Mouse (Mus musculus) regulatory T cell (primary cell): Measurements from ENCODE around the gene Pbx2.
"Not testable (repeated sequence)": the region's sequence is repeated elsewhere in the genome, so short reads cannot be mapped to it uniquely, and the experiment has no call there.

Experiments used
- in situ Hi-C: fragments of 300-600 bp; cut with MboI, MseI; formaldehyde crosslinking; loops from one replicate; pipeline ENCODE4 v1.15.1; 2025; ENCODE audit warnings: high pct_unique_total_duplicates

Pbx2 gene

DNA sequence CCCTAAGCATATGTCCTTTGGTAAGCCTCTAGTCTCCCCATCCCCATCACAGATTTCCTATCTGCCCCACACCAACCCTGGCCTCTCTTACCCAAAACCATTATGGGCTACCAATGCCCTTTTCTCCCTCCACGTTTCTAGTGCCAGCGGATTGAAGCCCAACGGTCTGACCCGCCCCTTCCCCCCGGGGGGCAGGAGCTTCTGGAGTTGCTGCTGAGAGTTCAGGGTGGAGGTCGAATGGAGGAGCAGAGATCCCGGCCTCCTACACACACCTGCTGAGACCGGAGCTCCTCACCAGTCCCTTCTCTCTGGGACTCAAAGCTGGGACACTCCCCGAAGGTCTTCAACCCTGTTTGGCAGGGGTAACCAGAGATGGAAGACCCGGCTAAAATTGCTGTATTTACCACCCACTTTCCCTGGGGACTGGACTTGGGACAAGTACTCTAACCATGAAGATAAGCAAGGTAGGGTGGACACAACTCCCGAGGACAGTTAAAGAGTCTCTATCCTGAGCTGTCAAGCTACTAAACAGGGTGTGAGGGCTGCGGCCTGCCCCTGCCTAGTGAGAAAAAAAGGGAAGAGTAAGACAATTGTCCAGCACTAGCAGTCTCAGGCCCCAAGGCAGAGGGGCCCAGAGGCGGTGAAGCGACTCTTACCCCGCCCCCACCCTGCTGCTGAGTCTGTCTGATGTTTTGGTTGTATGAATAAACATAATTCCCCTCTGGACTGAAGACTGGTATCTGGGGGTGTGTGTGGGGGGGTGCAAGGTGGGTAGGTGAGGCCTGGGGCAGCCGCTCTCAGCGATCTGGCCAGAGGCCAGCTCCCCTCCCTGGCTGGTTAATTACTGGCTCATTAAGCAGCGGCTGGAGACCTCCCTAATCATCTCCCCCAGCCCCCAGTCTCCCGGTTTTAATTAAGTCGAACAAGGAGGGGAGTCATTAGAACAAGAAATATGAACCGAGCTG lies at the start of gene Pbx2:
Pbx2 (plus strand) TSS at position 238 of the 965 bp plus-strand sequence.
- in situ Hi-C loops: no loop called here

DNA sequence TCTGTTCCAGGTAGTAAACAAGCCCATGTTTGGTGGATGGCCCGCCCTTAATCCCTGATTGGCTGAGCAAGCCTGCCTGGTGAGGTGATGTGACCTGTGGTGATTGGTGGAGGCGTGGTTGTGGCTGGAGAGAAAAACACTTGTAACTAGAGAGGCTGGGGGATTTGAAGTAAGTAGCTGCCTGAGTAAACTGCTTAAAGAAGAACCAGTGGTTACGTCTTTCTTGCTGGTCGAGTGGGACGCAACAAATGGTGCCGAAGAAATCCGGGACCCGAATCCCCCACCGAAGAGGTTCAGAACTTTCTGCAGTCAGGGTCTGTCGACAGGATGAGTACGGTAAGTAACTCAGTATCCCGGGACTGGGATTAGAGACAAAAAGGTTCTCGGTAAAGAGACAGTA lies 47.5 kb upstream of the Pbx2 start:
- in situ Hi-C loops: not testable (repeated sequence)

DNA sequence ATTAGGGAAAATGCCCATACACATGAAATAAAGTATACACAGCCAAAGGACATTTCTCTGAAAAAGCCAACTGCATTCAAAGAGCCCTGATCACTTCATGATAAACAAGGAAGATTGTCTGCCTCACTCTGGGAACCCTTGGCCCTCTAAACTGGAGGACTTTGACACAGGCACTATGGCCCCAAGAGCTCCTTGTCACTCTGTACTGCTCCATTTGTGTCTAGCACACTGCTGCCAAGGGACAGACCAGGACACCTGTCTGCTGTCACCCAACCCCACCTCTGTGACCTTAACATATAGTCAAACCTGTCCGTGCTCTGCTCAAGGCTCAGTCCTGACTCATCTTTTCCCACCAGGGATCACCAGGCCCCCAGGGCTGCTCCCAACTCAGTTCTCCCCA lies 44.3 kb upstream of the Pbx2 start:
- in situ Hi-C loops: no loop called here

DNA sequence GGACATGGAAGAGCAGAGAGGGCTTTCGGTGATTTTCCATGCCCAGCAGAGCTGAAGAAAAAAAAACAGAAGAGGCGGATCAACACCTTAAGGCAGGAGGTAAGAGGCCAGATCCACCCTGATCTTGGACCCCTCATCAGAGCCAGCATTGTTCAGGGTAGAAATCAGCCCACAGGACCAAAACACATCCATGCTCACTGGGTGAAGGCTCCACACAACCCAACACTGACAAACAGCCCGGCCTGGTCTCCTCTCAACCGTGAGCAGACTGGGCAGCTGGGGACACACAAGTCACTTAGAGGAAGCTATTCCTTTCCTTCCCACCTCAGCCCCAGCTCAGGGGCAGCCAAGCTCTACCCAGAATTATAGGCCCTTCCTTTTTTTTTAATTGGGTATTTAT lies 43.5 kb upstream of the Pbx2 start:
- in situ Hi-C loops: no loop called here

DNA sequence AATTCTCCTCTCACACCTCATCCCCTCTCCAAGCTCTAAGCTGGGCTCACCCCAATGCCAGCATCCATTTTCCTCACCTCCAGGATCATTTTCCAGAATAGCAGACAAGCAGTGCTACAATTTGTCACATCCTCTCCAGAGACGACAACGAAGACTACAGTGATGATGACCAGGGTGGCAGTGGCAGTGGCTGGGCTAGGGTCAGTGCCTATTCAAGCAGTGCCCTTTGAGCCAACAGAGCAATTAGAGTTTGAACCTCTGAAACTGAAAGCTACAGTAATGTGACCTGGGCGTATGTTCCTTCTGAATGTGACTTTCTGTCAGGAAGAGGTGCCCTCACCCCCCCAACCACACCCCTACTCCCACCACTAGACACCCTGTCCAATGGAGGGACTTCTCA lies 41.9 kb upstream of the Pbx2 start:
- in situ Hi-C loops: no loop called here

DNA sequence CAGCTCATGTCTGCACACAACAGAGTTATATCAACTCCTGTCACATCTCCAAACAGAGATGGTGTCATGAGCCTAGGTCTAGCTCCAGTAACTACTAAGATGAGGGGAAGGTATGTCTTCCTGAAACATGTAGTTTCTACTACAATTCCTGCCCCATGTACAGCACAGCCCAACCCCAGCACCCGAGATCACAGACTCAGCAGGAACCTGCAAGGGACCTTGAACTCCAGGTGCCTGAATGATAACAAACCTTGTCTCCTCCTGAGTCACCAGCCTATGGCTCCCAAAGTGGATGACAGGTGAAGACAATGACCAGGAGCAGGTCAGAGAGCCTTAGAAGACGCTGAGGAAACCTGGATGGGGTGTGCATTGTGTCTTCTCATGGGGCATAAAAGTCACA lies 41.2 kb upstream of the Pbx2 start:
- in situ Hi-C loops: loop anchor here (5.0 kb wide), 2 partner anchors 38 to 103 kb away; no protein-coding TSS in a partner anchor

DNA sequence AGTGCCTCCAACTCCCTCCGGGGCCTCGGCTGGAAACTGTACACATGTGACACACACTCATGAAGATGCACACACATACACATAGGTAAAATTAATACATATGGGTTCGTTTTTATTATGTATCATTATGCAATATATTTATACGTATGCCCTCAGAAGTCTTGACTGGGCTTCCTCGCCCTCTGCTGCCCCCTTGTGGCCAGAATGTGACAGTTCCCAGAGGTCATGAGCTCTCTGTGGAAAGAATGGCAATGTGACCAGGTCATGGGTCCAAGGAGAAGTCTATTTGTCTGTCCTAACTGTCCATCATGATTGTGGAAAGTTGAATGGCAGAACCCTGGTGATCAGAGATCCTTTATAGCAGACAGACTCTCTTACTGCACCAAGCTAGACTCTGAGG lies 35.6 kb upstream of the Pbx2 start:
- in situ Hi-C loops: no loop called here

DNA sequence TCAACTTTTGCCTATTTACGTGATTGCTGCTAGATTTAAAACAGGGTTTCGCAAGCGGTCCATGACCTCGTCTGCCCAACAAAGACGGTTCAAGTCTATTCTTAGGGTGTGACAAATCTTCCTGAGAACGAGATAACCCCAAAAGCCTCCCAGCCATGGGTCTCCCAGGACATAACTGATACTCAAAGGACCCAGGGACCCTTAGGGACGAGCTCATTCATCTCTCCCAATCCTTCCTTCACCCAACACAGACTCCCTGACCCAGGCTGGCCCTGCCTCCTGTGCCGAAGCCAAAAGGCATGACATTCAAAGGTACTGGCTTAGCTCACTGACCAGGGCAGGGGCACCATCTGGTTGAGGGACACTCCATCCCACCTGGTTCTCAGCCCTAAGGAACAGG lies 34.7 kb upstream of the Pbx2 start:
- in situ Hi-C loops: no loop called here

DNA sequence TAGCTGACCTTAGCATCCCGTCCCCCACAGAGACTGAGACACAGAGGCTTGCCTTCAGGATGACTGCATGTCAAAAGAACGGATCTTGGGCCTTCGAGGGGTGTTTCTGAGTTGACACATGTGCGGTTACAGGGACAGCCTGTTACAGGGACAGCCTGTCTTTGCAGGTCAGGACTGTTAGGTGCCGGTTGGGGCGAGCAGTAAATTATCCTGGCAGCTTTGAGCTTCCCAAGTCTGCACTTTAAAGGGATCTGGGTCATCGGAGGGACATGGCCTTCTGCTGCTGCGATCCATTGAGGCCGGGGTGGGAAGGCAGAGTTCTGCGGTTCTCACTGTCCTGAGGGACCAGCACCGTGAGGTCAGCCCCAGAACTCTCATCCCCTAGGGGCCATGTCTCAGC lies 33.7 kb upstream of the Pbx2 start:
- in situ Hi-C loops: no loop called here

DNA sequence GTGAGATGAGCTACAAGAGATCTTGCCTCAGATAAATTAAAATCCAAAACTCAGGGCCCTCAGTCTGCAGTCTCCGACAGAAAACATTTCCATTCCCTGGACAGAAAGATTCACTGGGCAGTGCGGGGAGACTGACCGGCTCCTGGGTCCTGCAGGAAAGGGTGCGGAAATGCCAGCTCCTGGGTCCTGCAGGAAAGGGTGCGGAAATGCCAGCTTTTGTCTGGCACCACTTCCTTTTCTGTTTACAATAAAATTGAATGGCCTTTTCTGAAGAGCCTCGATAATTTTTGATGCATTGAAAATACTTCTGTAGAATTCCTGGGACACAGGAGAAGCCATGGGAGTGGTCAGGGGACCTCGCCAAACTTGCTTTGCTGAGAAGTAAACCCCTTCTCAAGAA lies 31.9 kb upstream of the Pbx2 start:
- in situ Hi-C loops: no loop called here

DNA sequence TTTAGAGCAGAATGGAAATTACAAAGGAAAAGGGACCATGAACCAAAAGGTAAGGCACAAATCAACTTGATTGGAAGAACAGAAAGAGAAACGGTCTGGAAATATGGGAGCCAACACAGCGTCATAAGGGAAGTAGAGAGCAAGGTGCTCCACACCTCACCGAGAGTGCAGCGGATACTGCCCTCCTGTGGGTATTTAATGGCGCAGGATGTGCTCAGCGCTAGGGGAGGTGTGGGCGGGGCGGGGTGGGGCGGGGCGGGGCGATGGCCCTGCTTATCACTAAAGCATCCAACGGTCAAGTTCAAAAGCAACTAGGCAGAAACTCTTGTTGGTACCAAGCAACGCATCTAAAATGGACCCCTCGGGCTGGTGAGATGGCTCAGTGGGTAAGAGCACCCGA lies 31.2 kb upstream of the Pbx2 start:
- in situ Hi-C loops: no loop called here

DNA sequence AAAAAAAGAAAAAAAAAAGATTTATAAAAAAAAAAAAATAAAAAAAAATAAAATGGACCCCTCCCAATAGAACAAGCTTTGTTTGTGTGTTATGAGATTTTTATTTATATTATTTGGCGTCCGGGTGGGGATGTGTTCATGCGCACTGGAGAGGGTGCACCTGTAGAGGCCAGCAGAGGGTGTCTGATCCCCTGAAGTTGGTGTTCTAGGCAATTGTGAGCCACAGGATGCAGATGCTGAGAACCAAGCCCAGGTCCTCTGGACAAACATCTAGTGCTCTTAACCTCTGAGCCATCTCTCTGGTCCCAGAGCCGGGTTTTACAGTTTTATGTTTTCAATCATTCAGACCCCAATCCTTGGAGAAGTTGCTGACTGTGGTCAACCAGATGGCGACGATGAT lies 30.6 kb upstream of the Pbx2 start:
- in situ Hi-C loops: no loop called here

DNA sequence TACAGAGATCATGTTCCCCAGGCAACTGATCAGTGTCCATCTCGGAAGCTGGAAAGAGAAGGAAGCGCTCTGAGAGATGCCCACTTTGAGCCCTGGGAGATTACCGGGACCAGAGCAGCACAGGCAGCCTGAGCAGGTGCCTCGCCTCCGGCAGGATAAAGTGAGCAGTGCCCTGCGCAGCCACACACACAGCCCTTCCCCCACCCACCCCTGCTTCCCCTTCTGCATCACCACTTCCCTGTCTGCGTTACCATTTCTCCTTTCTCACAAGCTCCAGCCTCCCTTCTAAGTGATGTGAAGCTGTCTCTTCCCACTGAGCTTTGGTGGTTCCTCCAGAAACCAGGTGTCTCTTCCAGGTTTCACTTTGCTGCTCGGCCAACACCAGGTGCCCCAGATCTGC lies 29.9 kb upstream of the Pbx2 start:
- in situ Hi-C loops: no loop called here

DNA sequence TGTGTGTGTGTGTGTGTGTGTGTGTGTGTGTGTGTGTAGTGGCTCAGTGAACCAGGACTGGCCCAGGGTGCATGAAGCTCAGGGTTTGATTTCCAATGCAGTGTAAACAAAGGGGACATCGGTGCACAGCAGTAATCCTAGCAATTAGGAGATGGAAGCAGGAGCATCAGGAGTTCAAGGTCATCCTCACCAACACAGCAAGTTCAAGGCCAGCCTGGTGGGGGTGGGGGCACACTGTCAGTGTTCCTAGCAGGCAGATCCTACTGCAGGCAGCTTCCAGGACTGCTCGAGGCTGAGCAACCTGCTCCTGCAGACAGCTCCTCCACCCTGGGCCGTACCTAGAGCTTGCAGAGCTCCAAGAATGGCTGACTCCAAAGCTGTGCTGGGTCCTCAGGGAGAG lies 28.5 kb upstream of the Pbx2 start:
- in situ Hi-C loops: no loop called here

DNA sequence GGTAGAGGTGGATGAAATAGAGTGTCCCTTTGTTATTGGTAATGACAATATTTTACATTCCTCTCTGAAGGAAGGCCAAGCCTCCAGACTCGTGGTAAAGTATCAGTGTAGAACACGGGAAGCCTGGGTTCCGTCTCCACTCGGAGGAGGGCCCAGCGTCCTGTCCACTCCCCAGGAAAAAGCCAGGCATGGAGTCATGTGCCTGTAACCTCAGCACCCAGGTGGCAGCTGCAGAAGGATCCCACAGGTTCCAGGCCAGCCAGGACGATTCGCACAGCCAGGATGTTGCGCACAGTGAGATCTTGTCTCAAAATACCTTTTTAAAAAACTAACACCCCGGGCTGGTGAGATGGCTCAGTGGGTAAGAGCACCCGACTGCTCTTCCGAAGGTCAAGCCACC lies 27.7 kb upstream of the Pbx2 start:
- in situ Hi-C loops: no loop called here

DNA sequence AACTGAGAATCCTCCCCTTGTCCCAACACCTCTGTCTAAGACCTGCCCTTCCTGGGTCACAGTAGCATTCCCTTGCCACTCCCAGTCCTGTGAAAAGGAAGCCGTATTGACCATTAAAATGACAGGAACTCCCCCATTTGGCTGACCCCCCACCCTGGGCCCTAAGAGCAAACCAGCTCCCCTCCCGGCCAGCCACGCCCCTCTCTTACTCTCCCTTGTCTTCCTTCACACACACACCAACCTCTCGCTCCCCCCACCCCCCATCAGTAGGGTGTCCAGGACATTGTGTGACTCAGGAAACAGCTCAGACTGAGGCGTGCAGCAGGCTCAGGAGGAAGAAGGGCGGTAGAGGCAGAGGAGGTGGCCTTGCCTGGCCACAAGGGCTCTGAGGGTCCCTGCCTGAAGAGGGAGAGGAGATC lies 27.1 kb upstream of the Pbx2 start, which contains the start of gene Notch4:
Notch4 (plus strand) TSS at position 266 of the 419 bp plus-strand sequence.
- in situ Hi-C loops: no loop called here

DNA sequence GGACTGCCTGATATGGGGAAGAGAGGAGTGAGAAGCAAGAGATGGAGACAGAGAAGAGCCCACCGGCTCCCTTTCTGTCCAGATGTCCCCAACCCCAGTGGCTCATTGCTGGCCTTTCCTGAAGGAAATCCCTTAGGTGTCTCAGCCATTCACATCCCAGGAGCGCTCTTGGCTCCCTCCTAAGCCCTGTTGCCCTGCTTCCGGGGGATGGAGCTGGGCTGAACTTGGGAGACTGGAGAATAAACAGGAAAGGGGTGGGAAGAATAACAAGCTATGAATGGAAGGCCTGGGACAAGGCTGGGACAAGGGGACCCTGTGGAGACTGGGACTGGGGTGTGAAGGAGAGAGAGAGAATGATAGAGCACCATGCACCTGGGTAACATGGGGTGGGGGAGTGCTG lies 26.3 kb upstream of the Pbx2 start:
- in situ Hi-C loops: loop anchor here (5.0 kb wide), 1 partner anchor 48 kb away; no protein-coding TSS in a partner anchor

DNA sequence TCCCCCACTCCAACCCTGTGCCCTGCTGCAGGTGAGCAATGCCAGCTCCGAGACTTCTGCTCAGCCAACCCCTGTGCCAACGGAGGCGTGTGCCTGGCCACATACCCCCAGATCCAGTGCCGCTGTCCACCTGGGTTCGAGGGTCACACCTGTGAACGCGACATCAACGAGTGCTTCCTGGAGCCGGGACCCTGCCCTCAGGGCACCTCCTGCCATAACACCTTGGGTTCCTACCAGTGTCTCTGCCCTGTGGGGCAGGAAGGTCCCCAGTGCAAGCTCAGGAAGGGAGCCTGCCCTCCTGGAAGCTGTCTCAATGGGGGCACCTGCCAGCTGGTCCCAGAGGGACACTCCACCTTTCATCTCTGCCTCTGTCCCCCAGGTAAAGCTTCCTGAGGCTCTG lies 23.8 kb upstream of the Pbx2 start:
- in situ Hi-C loops: loop anchor here (5.0 kb wide), 1 partner anchor 45 kb away; no protein-coding TSS in a partner anchor

DNA sequence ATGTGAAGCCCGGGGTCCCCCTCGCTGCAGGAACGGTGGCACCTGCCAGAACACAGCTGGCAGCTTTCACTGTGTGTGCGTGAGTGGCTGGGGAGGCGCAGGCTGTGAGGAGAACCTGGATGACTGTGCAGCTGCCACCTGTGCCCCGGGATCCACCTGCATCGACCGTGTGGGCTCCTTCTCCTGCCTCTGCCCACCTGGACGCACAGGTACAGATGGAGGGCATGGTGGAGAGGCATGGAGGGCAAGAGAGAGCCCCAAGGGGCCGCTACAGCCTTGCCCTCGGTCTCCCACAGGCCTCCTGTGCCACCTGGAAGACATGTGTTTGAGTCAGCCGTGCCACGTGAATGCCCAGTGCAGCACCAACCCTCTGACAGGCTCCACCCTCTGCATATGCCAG lies 22.6 kb upstream of the Pbx2 start:
- in situ Hi-C loops: loop anchor here (5.0 kb wide), 1 partner anchor 44 kb away; no protein-coding TSS in a partner anchor

DNA sequence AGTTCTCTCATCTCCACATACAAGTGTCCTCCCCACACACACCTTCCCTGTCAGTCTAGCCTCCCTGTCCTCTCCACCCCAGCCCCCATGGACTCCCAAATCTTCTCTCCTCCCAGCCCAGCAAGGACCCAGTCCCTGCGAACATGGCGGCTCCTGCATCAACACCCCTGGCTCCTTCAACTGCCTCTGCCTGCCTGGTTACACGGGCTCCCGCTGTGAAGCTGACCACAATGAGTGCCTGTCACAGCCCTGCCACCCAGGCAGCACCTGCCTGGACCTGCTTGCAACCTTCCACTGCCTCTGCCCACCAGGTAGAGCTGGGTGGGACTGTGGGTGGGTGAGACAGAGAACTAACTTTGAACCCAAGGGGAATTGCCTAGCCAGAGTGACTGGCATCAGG lies 21.1 kb upstream of the Pbx2 start:
- in situ Hi-C loops: loop anchor here (5.0 kb wide), 1 partner anchor 42 kb away; no protein-coding TSS in a partner anchor

DNA sequence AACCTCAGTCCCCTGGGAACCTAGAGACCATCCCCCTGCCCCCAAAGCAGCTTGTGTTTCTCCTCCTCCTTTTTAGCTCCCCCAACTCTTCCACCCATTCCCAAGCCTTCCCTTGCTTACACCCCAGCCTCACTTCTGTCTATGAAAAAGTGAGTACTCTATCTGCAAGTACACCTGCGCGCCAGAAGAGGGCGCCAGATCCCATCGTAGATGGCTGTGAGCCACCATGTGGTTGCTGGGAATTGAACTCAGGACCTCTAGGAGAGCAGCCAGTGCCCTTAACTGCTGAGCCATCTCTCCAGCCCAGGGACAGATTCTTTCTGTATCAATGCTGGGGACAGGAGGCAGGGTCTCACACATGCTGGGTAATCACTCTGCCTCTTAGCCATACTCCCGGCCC lies 19.2 kb upstream of the Pbx2 start:
- in situ Hi-C loops: no loop called here

DNA sequence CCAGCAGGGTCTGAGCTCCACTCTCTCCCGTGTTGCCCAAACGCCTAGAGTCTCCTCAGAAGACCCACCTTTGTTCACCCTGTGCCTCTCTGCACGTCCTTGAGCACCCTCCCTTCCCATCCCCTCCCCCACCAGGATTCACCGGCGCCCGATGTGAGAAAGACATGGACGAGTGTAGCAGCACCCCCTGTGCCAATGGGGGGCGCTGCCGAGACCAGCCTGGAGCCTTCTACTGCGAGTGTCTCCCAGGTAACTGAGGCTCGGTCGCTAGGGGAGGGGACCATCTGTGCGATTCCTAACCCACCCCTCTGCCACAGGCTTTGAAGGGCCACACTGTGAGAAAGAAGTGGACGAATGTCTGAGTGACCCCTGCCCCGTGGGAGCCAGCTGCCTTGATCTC lies 18.7 kb upstream of the Pbx2 start:
- in situ Hi-C loops: no loop called here

DNA sequence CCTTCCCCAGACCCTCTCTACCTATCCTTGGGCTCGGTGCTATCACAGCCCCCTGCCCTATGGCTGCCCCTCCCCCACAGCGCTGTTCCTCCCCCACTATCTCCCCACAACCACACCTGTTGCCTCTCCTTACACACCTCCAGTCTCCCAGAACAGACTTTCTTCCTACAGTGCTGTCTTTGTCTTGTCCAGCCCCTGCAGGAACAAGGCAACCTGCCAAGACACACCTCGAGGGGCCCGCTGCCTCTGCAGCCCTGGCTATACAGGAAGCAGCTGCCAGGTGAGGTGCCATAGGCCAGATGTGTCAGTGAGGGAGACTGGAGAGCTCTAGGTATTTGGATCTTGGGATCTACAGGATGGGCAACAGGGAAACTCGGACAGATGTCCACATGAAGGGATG lies 14.5 kb upstream of the Pbx2 start:
- in situ Hi-C loops: no loop called here
